Mouse (Mus musculus) naive thymus-derived CD4-positive, alpha-beta T cell, adult 2 months (primary cell): ENCODE measurements around the gene Atp1a2.
"Not testable (repeated sequence)": the region's sequence is repeated elsewhere in the genome, so short reads cannot be mapped to it uniquely, and the experiment has no call there.

Source experiments
- DNase-seq: peaks from one replicate; pipeline ENCODE4 v3.0.0-alpha.2; 2011; ENCODE audit warnings: low read depth

The Atp1a2 gene

DNA sequence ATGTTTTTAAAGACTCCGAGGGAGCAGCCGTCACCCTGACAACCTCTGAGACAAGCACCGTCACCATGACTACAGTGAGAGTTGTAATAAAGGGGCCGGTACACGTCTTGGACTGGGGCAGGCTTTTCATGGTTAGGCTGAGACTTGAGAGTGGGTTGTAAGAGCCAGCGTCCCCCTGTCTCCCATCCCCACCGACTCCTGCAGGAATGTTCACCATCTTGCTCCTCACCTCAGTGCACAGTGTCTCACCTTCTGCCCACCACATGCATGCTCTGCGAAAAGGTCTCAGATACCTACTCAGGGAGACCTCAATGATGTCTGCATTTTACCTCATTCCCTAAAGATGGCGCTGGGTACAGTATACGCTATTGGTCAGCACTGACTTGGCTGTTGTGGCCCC is 26.1 kb downstream of the Atp1a2 start:
- DNase-seq, result no peak

DNA sequence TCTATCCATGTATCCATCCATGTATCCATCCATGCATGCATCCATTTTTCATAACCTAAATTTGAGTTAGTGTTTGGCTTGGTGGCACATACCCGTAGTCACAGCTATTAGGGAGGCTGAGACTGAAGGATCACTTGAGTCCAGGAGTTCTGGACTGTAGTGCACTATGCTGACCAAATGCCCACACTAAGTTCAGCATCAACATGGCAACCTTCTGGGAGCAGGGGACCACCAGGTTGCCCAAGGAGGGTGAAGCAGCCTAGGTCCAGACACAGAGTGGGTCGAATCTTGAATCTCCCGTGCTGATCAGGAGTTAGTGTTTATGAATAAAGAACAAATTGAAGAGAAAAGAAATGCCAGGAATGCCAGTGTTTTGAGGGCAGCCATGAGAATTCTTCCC is 26.7 kb downstream of the Atp1a2 start:
- no peak for DNase-seq

DNA sequence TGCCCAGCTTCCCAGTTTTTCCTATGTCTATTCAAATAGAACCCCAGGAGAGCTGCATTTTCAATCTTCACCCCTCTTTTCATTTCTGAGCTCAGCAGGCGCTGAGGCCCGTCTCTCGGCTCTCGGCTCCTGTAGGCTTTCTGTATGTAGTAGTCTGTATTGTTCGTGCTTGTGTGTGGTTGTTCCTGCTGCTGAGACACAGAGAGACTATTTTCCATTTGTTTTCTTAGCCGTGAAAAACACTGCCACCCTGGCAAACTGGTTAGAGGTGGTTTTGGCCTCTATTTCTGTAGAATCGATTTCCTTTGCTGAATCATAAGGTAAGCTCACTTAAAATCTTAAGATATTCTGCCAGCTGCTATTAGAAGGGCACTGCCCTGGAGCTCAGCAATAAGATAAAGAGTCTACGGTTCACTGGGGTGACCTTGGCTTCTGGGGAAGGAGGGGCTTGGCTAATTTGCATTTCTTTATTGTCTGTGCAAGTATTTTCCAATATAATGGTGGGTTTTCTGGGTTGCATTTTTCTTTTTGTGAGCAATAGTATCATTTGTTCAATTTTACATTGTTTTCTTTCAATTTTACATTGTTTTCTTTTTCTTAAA is 36.3 kb downstream of the Atp1a2 start, which contains the start of gene Igsf8:
Igsf8 (plus strand) TSS at position 165 of the 602 bp plus-strand sequence.
- no peak for DNase-seq

DNA sequence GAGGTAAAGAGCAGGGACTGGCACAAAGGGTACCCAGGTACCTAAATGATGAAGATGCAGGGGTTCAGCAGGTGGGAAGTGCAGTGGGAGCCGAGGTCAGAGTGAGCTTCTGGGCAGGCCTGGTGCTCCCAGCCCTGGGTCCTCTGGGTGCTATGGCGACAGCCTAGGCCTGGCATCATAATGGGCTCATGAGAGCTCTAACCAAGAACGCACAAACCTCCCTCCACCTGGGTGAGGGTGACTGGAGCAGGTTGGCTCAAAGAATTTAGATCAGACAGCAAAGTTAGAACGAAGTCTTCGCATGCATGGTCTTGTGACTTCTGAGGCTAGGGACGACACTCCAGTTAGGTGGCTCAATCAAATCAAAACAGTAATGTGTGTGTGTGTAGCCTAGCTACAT is 39.5 kb downstream of the Atp1a2 start, which contains the start of gene Atp1a4:
Atp1a4 (minus strand) TSS at position 101 of the 400 bp plus-strand sequence.
- no peak for DNase-seq

DNA sequence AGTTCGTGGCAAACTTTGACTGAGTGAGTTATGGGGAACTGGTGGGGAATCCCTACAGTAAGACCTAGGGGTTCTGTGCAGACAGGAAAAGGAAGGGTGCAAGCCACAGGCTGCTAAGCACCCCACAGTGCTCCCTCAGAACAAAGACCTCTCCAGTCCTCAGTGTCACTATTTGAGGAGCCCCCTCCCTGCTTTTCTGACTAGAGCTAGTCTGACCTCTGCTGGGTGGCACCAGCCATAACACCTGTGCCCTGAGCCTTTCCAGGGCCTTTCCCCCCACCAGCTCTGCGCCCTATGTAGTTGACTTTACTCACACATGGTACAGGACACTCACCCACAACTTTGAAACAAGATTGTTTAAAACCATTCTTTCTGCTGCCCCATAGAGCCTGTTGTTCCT is 50.2 kb downstream of the Atp1a2 start:
- peak; percentile 59 for DNase-seq

DNA sequence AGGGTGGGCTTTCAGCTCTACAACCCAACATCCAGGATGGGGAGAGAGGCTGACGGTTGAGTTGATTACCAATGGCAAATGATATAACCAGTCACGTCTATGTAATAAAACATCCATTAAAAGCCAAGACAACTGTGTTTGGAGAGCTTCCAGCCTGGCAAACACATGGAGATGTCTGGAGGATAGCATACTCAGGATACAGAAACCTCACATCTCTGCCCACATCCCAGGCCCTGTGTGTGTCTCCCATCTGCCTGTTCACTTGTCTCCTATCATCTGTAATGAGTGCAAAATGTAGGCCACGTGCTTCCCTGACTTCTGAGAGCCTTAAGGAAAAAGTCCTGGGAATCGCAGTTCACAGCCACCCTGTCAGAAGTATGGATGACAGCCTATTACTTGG is 50.6 kb downstream of the Atp1a2 start:
- DNase-seq, result no peak

DNA sequence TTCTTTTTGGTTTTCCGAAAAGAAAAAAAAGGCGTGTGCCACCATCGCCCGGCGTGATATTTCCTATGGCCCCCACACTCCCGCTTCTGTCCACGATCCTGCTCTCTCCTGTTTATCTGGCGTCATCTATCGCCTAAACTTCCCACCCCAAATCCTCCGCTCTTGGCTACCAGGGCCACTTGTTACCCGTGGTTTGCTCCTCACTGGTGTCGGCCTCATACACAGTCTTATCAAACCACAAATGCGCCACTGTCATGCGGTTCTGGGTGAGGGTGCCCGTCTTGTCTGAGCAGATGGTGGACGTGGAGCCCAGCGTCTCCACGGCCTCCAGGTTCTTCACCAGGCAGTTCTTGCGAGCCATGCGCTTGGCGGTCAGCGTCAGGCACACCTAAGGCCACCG is 53.2 kb downstream of the Atp1a2 start:
- not testable (repeated sequence) for DNase-seq

DNA sequence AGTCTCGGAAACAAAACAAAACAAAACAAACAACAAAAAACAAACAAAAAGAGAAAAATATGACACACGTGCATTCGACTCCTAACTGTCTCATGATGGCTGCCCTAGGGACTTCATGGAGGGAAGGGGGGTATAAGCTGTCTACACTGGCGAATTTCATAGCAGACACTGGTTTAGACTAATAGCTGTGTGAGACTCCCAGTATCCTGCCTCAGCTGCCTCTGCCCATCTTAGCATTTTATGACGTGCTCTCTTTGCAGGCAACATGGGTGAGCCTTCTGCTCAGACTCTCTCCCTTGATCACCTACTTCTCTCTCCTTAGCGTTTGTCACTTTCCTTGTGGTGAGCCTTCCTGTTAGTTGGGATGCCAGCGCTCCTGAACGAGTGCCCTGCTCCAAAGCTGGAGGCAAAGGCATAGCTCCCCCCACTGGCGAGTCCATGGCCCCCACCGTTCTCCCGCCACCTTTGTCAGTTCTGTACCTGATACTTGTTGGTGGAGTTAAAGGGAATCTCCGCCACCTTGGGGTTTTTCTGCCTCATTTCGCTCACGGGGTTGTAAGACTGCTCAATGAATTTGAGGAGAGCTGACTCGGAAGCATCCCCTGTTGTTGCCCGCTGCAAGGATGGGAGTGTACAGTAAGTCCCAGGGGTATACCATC is 54.2 kb downstream of the Atp1a2 start:
- DNase-seq, result no peak

DNA sequence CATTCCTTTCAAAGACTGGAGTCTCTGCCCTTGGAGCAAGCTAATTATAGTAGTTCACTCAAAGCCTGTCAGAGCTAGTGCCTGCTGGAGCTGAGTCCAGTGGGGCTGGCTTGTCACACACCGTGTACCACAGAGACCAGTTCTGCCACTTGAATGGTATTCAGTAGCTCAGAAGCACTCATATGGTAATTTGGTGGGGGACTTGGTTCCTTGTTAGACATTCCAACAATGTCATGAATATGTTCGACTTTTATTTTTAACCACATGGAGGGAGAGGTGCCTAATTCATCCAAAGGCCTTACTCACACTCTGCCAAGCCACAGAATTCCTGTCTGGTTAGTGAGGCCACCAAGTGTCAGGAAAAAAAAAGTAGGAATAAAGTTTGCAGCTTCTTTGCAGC is 55.5 kb downstream of the Atp1a2 start:
- DNase-seq, result no peak

DNA sequence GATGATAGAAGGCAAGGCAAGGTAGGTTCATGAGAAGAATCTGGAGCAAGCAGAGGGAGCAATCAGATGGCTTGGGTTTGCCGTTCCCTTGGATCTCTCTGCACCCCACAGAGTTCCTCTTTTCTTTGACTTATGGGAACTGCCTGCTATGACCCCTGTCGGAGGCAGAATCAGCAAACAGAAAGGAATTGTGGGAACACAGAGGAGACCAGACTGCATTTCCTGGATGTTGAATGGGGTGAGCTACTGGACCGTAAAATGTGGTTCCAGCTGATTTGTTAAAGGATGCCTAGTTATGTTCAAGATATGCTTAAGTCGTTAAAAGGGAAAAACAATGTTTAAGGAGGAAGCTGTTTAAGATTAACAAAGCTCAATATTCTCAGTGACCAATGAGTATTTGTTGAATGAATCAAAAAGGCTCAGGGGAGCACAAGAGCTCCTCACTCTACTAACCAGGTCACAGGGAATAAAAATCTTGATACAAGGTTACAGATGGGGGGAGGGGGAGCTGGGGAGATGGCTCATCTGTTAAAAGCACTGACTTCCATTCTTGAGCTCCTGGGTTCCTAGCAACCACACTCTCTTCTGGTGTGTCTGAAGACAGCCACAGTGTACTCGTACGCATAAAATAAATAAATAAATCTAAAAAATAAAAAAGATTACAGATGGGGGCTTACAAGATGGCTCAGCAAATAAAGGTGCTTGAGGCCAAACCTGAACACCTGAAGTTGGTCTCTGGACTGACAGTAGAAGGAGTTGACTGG is 56.7 kb downstream of the Atp1a2 start:
- no peak for DNase-seq

DNA sequence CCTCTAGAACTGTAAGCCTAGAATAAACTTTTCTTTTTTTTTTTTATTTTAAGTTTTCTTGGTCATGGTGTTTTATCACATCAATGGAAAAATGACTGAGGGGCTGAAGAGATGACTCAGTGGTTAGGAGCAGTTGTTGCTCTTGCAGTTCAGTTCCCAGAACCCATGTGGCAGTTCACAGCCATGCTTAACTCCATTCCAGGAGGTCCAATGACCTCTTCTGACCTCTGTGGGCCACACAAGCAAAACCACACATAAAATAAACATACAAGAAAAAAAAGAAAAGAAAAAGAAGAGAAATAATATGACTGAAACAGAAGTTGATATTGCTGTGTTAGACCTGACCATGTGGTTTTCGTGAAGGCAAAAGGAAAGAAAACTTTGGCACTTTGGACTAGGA is 68.6 kb downstream of the Atp1a2 start:
- no peak for DNase-seq

DNA sequence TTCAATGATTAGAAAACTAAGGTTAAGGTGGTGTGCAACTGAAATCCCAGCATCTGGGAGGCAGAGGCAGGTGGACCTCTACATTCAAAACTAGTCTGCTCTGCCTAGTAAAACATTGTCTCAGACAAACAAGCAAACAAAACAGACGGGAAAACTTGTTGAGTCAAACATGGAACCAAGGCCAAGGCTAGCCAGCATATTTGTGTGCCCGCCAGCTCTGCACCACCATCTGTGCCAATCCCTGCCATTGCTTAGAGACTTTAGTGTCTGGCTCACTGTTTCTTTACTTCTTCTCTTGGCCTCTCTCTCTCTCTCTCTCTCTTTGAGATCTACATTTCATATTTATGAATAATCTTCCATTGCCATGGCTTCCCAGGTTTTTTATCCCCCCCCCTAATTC is 69.7 kb downstream of the Atp1a2 start:
- no peak for DNase-seq
